Mouse (Mus musculus) cerebellum, adult 2 months (tissue): Measurements from ENCODE around the gene Gm21887. TPM values are rescaled to one million over a fixed set of nuclear protein-coding genes. Genes with fewer than 3 reads are reported as not detected.
"Not testable (repeated sequence)": the region's sequence is repeated elsewhere in the genome, so short reads cannot be mapped to it uniquely, and the experiment has no call there.

Source experiments
- DNase-seq, 2 experiments: peaks; one replicate each; pipeline ENCODE4 v3.0.0; 2021
- H3K27ac ChIP-seq: fragments of 200-500 bp; 2 replicates; pipeline ENCODE4 v1.5.1; 2012; ENCODE audit warnings: low read length, control low read depth, inconsistent platforms; ENCODE audit not compliant: insufficient read depth
- H3K27me3 ChIP-seq: fragments of 200-500 bp; 2 replicates; pipeline ENCODE4 v1.6.1; 2012; ENCODE audit warnings: inconsistent platforms, mild to moderate bottlenecking, low read length, moderate library complexity; ENCODE audit not compliant: control insufficient read depth, insufficient read depth
- H3K4me1 ChIP-seq: fragments of 200-500 bp; 2 replicates; pipeline ENCODE4 v1.6.1; 2011; ENCODE audit warnings: low read length; ENCODE audit not compliant: control insufficient read depth, insufficient read depth
- H3K4me3 ChIP-seq: fragments of 200-500 bp; replicated peaks from 2 replicates; pipeline ENCODE3; 2011; ENCODE audit warnings: mild to moderate bottlenecking, low read depth, low read length, control low read depth; ENCODE audit not compliant: insufficient read depth
- WGBS: fragments of 180-500 bp; shearing (Covaris S2); methylation state at CpG from one replicate; pipeline ENCODE4 v1.1.7; 2018; 5-methylcytosine and 5-hydroxymethylcytosine counted together
- polyA plus RNA-seq: library from polyadenylated mRNA; depleted of rRNA; stranded (reverse); fragments of >200 nt; gene quantifications from 2 replicates; pipeline ENCODE4 v1.2.3, GENCODE M21; 2012

Gm21887 gene
- polyA plus RNA-seq, 1 experiment = 794 TPM

GRCm38 (mm10) chrX:169994866-169995711 lies 14.4 kb upstream of the Gm21887 start:
- H3K4me3 ChIP-seq, H3K4me1 ChIP-seq, H3K27ac ChIP-seq, H3K27me3 ChIP-seq: not testable (repeated sequence)
- DNase-seq = peak in 1 of 2 experiments; percentile 9
- WGBS = 19% methylated on average over 2 of the region's 2 CpGs

- DNase-seq = peak; percentile 22 to 28
- not testable (repeated sequence) for H3K27me3 ChIP-seq, H3K27ac ChIP-seq, H3K4me3 ChIP-seq, H3K4me1 ChIP-seq
- WGBS = no CpG with 5 or more reads among the region's 17 CpGs
Measured at GRCm38 (mm10) chrX:169995909-169996521, 13.4 kb upstream of the Gm21887 start.

- H3K4me1 ChIP-seq, H3K27ac ChIP-seq, H3K4me3 ChIP-seq, H3K27me3 ChIP-seq: not testable (repeated sequence)
- WGBS = no CpG with 5 or more reads among the region's 46 CpGs
- DNase-seq = peak; percentile 72 to 75
Measured at GRCm38 (mm10) chrX:169996926-169997325, 12.5 kb upstream of the Gm21887 start.

- not testable (repeated sequence) for H3K27ac ChIP-seq, H3K27me3 ChIP-seq, H3K4me1 ChIP-seq, DNase-seq
- 8% methylated on average over 40 of the region's 40 CpGs for WGBS
- H3K4me3 ChIP-seq = peak overlapping the region; percentile 57
Measured at GRCm38 (mm10) chrX:169997456-169997853, 12.0 kb upstream of the Gm21887 start.

- H3K27ac ChIP-seq, H3K4me1 ChIP-seq, H3K27me3 ChIP-seq: not testable (repeated sequence)
- WGBS = 5% methylated on average over 27 of the region's 37 CpGs
- DNase-seq = peak; percentile 94 to 96
- peak overlapping the region; percentile 57 for H3K4me3 ChIP-seq
Measured at GRCm38 (mm10) chrX:169997854-169998456, 11.5 kb upstream of the Gm21887 start.

GRCm38 (mm10) chrX:169998559-169999219 lies 10.8 kb upstream of the Gm21887 start:
- DNase-seq, H3K4me3 ChIP-seq, H3K27me3 ChIP-seq, H3K4me1 ChIP-seq, H3K27ac ChIP-seq: not testable (repeated sequence)
- WGBS = 20% methylated on average over 2 of the region's 4 CpGs

- peak; percentile 45 to 52 for DNase-seq
- WGBS = 26% methylated on average over 11 of the region's 11 CpGs
Measured at GRCm38 (mm10) chrX:169999226-169999883, 10.1 kb upstream of the Gm21887 start.

GRCm38 (mm10) chrX:169999912-170000641 lies 9.4 kb upstream of the Gm21887 start:
- not testable (repeated sequence) for DNase-seq, H3K27me3 ChIP-seq, H3K4me3 ChIP-seq, H3K27ac ChIP-seq, H3K4me1 ChIP-seq
- 0% methylated on average over 2 of the region's 3 CpGs for WGBS

More at GRCm38 (mm10) chrX:169999226-169999883, 10.1 kb upstream of the Gm21887 start:
- H3K27me3 ChIP-seq, H3K4me1 ChIP-seq, H3K4me3 ChIP-seq, H3K27ac ChIP-seq: not testable (repeated sequence)

GRCm38 (mm10) chrX:170000642-170001387 lies 8.6 kb upstream of the Gm21887 start:
- not testable (repeated sequence) for H3K4me3 ChIP-seq, H3K27ac ChIP-seq, H3K27me3 ChIP-seq, DNase-seq, H3K4me1 ChIP-seq
- WGBS = 36% methylated on average over 6 of the region's 6 CpGs

- 39% methylated on average over 6 of the region's 12 CpGs for WGBS
- H3K27me3 ChIP-seq, DNase-seq, H3K4me1 ChIP-seq, H3K27ac ChIP-seq, H3K4me3 ChIP-seq: not testable (repeated sequence)
Measured at GRCm38 (mm10) chrX:170001388-170001695, 8.1 kb upstream of the Gm21887 start.
